Mouse (Mus musculus) CH12.LX (cell line): ENCODE measurements around the gene Meis2. TPM values are rescaled to one million over a fixed set of nuclear protein-coding genes. Genes with fewer than 3 reads are reported as not detected.

ENCODE experiments used
- DNase-seq: peaks from one replicate; pipeline ENCODE4 v3.0.0-alpha.2; 2013; ENCODE audit errors: extremely low read depth
- H3K27ac ChIP-seq: 2 replicates; pipeline ENCODE4 v1.5.1; 2012; ENCODE audit warnings: low read depth, mild to moderate bottlenecking, control low read depth, moderate library complexity; ENCODE audit not compliant: insufficient read depth
- H3K27me3 ChIP-seq: replicated peaks from 2 replicates; pipeline ENCODE3; 2012; ENCODE audit warnings: inconsistent platforms
- H3K36me3 ChIP-seq, 2 experiments: replicated peaks in 1 of 2; 2 replicates each; pipeline versions ENCODE3 to v1.6.1; 2012; ENCODE audit warnings: inconsistent platforms in 1 of 2, low read length in 1 of 2, mild to moderate bottlenecking in 1 of 2, mixed read lengths in 1 of 2, moderate library complexity in 1 of 2; ENCODE audit not compliant: control insufficient read depth in 1 of 2, insufficient read depth in 1 of 2
- H3K4me1 ChIP-seq, 2 experiments: 2 replicates each; pipeline ENCODE4 v1.6.1; 2012; ENCODE audit warnings: inconsistent platforms in 1 of 2, moderate library complexity in 1 of 2; ENCODE audit not compliant: insufficient read depth in 2 of 2, control insufficient read depth in 1 of 2
- H3K4me2 ChIP-seq: 2 replicates; pipeline ENCODE4 v1.6.1; 2012; ENCODE audit warnings: low read depth, mild to moderate bottlenecking, control low read depth; ENCODE audit not compliant: poor library complexity, insufficient read depth, severe bottlenecking
- H3K4me3 ChIP-seq, 3 experiments: fragments of 150-350 bp in 1 of 3; sonication (generic) in 1 of 3; replicated peaks in 1 of 3; 2 replicates each; pipeline versions ENCODE3 to v1.5.1; 2011 to 2012; ENCODE audit warnings: low read depth in 2 of 3, low read length in 2 of 3, mild to moderate bottlenecking in 2 of 3, moderate library complexity in 2 of 3, control low read depth in 1 of 3, improper control_type of control experiment in 1 of 3, inconsistent platforms in 1 of 3, mixed read lengths in 1 of 3; ENCODE audit not compliant: poor library complexity in 1 of 3
- H3K79me2 ChIP-seq: replicated peaks from 2 replicates; pipeline ENCODE4 v1.6.1; 2012; ENCODE audit warnings: mild to moderate bottlenecking, moderate library complexity; ENCODE audit not compliant: control insufficient read depth, poor library complexity, insufficient read depth, severe bottlenecking; ENCODE audit errors: extremely low read depth
- H3K9ac ChIP-seq: 2 replicates; pipeline ENCODE4 v1.6.1; 2012; ENCODE audit warnings: low read depth, mild to moderate bottlenecking, control low read depth, moderate library complexity; ENCODE audit not compliant: insufficient read depth
- H3K9me3 ChIP-seq: replicated peaks from 2 replicates; pipeline ENCODE3; 2012; ENCODE audit warnings: low read length, inconsistent platforms, mixed read lengths
- CHD2 ChIP-seq: IDR thresholded peaks from 2 replicates; pipeline ENCODE4 v1.6.1; 2011; ENCODE audit warnings: low read length, improper control_type of control experiment
- E2F4 ChIP-seq: IDR thresholded peaks from 2 replicates; pipeline ENCODE4 v1.6.1; 2011; ENCODE audit warnings: low read depth, low read length, improper control_type of control experiment; ENCODE audit not compliant: insufficient replicate concordance
- ELF1 ChIP-seq: IDR thresholded peaks from 2 replicates; pipeline ENCODE4 v1.6.1; 2014; ENCODE audit warnings: low read depth, mild to moderate bottlenecking, inconsistent platforms, low read length, improper control_type of control experiment
- EP300 ChIP-seq: IDR thresholded peaks from 2 replicates; pipeline ENCODE4 v1.6.1; 2011; ENCODE audit warnings: low read length, improper control_type of control experiment
- ETS1 ChIP-seq: conservative IDR thresholded peaks from 2 replicates; pipeline ENCODE4 v1.6.1; 2012; ENCODE audit warnings: low read depth, mild to moderate bottlenecking, inconsistent platforms, low read length, improper control_type of control experiment, moderate library complexity
- IRF4 ChIP-seq: IDR thresholded peaks from 2 replicates; pipeline ENCODE4 v1.6.1; 2014; ENCODE audit warnings: low read depth, mild to moderate bottlenecking, inconsistent platforms, low read length, improper control_type of control experiment
- JUND ChIP-seq: conservative IDR thresholded peaks from 2 replicates; pipeline ENCODE4 v1.6.1; 2011; ENCODE audit warnings: low read depth, low read length, improper control_type of control experiment
- MAFK ChIP-seq: IDR thresholded peaks from 2 replicates; pipeline ENCODE4 v1.6.1; 2011; ENCODE audit warnings: low read length, improper control_type of control experiment; ENCODE audit not compliant: insufficient replicate concordance
- MAZ ChIP-seq: IDR thresholded peaks from 2 replicates; pipeline ENCODE4 v1.6.1; 2012; ENCODE audit warnings: low read depth, mild to moderate bottlenecking, inconsistent platforms, low read length, improper control_type of control experiment, moderate library complexity
- MEF2A ChIP-seq: IDR thresholded peaks from 2 replicates; pipeline ENCODE4 v1.6.1; 2014; ENCODE audit warnings: low read depth, mild to moderate bottlenecking, inconsistent platforms, low read length, improper control_type of control experiment, borderline replicate concordance
- MXI1 ChIP-seq: IDR thresholded peaks from 2 replicates; pipeline ENCODE4 v1.6.1; 2011; ENCODE audit warnings: mild to moderate bottlenecking, low read depth, low read length, improper control_type of control experiment
- NELFE ChIP-seq: IDR thresholded peaks from 2 replicates; pipeline ENCODE4 v1.6.1; 2011; ENCODE audit warnings: low read depth, low read length, improper control_type of control experiment
- NRF1 ChIP-seq: IDR thresholded peaks from 2 replicates; pipeline ENCODE4 v1.6.1; 2014; ENCODE audit warnings: low read depth, mild to moderate bottlenecking, inconsistent platforms, low read length, improper control_type of control experiment, moderate library complexity
- PAX5 ChIP-seq: IDR thresholded peaks from 2 replicates; pipeline ENCODE4 v1.6.1; 2012; ENCODE audit warnings: low read length, inconsistent platforms, mixed read lengths
- POLR2AphosphoS2 ChIP-seq: IDR thresholded peaks from 2 replicates; pipeline ENCODE4 v1.6.1; 2011; ENCODE audit warnings: low read depth, low read length, improper control_type of control experiment
- RAD21 ChIP-seq: IDR thresholded peaks from 2 replicates; pipeline ENCODE4 v1.6.1; 2011; ENCODE audit warnings: low read depth, mild to moderate bottlenecking, low read length, improper control_type of control experiment, moderate library complexity
- SIN3A ChIP-seq: IDR thresholded peaks from 2 replicates; pipeline ENCODE4 v1.6.1; 2012; ENCODE audit warnings: low read length, improper control_type of control experiment, inconsistent platforms
- TBP ChIP-seq: conservative IDR thresholded peaks from 2 replicates; pipeline ENCODE4 v1.6.1; 2011; ENCODE audit warnings: low read depth, low read length, improper control_type of control experiment
- TCF12 ChIP-seq: IDR thresholded peaks from 2 replicates; pipeline ENCODE4 v1.6.1; 2014; ENCODE audit warnings: low read depth, mild to moderate bottlenecking, inconsistent platforms, low read length, improper control_type of control experiment
- USF2 ChIP-seq: conservative IDR thresholded peaks from 2 replicates; pipeline ENCODE4 v1.6.1; 2011; ENCODE audit warnings: low read depth, low read length, improper control_type of control experiment
- ZNF384 ChIP-seq: IDR thresholded peaks from 2 replicates; pipeline ENCODE4 v1.6.1; 2012; ENCODE audit warnings: low read depth, low read length, improper control_type of control experiment, inconsistent platforms
- dilution Hi-C: fragments of 300-500 bp; cut with MboI; formaldehyde crosslinking; loops from 2 replicates; pipeline ENCODE4 v1.14.3; 2020; ENCODE audit warnings: low sequenced_read_pairs; ENCODE audit not compliant: extremely low pct_unique_long_range_greater_than_20kb, extremely low pct_ligation_motif_present
- in situ Hi-C: fragments of 300-500 bp; cut with MboI; formaldehyde crosslinking; loops from 3 replicates; pipeline ENCODE4 v1.14.3; 2019; ENCODE audit warnings: low sequenced_read_pairs, low pct_ligation_motif_present, low pct_unique_long_range_greater_than_20kb, mixed read lengths
- polyA plus RNA-seq: library from polyadenylated mRNA; unstranded; fragments of >175 nt; gene quantifications from 2 replicates; pipeline ENCODE4 v1.2.1, GENCODE M21; 2012; ENCODE audit warnings: low read depth; ENCODE audit not compliant: insufficient read length
- total RNA-seq, 2 experiments: library from RNA; depleted of rRNA; stranded (reverse); fragments of 300-350 nt in 1 of 2; fragments of >200 nt in 1 of 2; gene quantifications; 2 replicates each; pipeline ENCODE4 v1.2.3; 2012 to 2014

Gene Meis2
- total and polyA plus RNA-seq, 3 experiments: not detected

DNA sequence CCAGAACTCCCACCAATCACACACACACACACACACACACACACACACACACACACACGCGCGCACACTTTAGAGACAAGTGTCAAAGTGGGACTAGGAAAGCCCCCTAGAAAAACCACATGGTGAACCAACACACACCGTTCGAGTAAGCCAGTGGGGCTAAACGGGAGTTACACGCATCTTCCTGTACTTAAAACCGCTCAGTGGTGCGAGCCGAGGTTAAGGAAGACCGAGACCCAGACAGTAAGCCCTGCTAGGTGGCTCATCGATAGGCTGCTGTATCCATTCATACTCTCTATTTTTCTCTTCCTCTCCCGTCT is 6.6 kb upstream of the Meis2 start:
- dilution Hi-C loops: no loop called here
- no peak for DNase-seq
- H3K36me3 ChIP-seq: no peaks in the 10 kb centered on the region
- no peaks in the 10 kb centered on the region for H3K4me1 ChIP-seq
- H3K4me3 ChIP-seq: no peak overlapping the region
- H3K27ac ChIP-seq: no peak overlapping the region
- no peak overlapping the region for H3K4me2 ChIP-seq
- TF ChIP-seq ETS1 (no peak), JUND (no peak), NELFE (no peak), SIN3A (no peak), TCF12 (no peak), NRF1 (no peak), USF2 (no peak), MAFK (no peak), ELF1 (no peak), CHD2 (no peak), MEF2A (no peak), MAZ (no peak), PAX5 (no peak), EP300 (no peak), TBP (no peak), MXI1 (no peak), POLR2AphosphoS2 (no peak), RAD21 (no peak)
- no peak overlapping the region for H3K9ac ChIP-seq
- H3K79me2 ChIP-seq: no peaks in the 10 kb centered on the region
- in situ Hi-C loops: no loop called here
- H3K27me3 ChIP-seq: no peaks in the 10 kb centered on the region
- no peaks in the 10 kb centered on the region for H3K9me3 ChIP-seq

DNA sequence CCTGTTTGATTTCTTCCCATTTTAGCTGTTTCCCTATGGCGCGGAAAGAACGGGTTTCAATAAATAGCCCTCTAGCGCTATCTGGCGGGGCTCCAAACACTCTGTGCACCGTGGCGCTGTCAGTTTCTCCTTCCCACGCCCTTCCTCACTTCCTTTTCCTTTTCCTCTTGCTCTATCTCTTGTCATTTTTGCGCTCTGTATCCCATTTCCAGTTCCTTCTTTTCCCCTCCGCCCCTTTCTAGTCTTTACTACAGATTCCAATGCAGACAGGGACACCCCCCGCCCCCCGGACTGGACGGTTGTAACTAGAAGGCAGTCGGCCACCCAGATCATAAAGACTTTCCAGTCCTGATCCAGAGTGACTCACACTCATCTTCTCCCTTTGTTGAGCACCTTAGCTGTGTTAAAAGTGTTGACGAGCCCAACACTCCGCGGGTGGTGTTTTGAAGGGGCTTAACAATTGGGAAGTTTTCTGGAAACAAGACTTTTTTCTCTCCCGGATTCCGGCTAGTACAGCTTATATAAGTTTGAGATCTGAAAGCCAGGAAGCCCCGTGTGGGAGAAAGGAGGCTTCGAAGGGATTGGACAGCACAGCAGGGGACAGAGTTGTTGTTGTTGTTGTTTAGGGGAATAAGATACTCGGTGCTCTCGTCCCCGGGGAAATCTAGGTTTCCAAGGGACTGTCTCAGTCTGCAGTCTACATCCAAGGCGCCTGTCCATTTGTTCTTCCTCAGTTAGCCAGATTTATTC is 6.1 kb upstream of the Meis2 start:
- H3K36me3 ChIP-seq: no peaks in the 10 kb centered on the region
- H3K4me3 ChIP-seq: no peak overlapping the region
- peaks cover 3% of the 10 kb centered on the region for H3K9me3 ChIP-seq
- TF ChIP-seq IRF4: no peak
- no peak for TF ChIP-seq PAX5
- TF ChIP-seq CHD2: no peak
- TF ChIP-seq MAZ: no peak
- no peak for TF ChIP-seq ZNF384
- TF ChIP-seq E2F4: no peak
- in situ Hi-C loops (no loop called here), dilution Hi-C loops (no loop called here)
- H3K9ac ChIP-seq: no peak overlapping the region
- no peak overlapping the region for H3K27ac ChIP-seq
- no peaks in the 10 kb centered on the region for H3K27me3 ChIP-seq
- H3K79me2 ChIP-seq: no peaks in the 10 kb centered on the region
- H3K4me2 ChIP-seq: no peak overlapping the region
- no peaks in the 10 kb centered on the region for H3K4me1 ChIP-seq
- DNase-seq: no peak
